8 mouse cellular contexts compared by ENCODE assay signal in the genomic region with DNA sequence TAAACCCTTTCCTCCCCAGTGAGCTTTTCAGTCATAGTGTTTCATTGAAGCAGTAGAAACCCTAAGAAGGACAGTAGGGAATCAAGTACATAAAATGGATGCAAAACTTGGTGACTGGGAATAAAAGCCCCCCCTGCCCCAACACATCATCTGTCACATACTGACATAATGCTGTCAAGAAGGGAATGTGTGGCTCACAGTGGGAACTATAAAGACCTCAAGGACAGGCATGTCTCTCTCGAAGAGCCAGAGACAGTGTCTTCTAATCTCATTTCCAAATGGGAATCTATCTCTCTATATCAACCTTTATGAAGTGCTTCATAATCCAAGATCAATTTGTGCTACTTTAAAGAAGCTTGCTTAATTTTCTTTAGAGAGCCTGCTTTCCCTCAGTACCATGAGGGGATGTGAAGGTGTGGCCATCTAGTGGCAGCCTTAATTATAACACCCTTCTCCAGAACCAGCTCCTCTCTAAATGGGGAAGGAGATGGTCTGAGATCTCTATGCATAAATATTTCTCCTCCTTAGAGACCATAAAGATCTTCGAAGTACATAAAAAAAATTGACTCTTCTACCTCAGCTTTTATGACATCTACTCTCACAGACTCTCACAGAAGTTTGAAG.
DNase-seq lines count a peak whose midpoint lies in the region; ATAC-seq lines count a peak whose summit lies in the region.

No protein-coding gene starts in this region.

- H3K4me1 ChIP-seq in heart, embryonic 10.5 days: no peaks in the 10 kb centered on the region
- H3K4me1 ChIP-seq in embryonic facial prominence, embryonic 15.5 days: no peaks in the 10 kb centered on the region

- H3K9ac ChIP-seq in embryonic facial prominence, embryonic 15.5 days: no peak overlapping the region

- H3K27me3 ChIP-seq in heart, embryonic 10.5 days (ENCODE audit: insufficient read depth, poor library complexity, severe bottlenecking): no peaks in the 10 kb centered on the region
- no peaks in the 10 kb centered on the region for H3K27me3 ChIP-seq in embryonic facial prominence, embryonic 15.5 days

- WGBS in heart, embryonic 10.5 days: 30% methylated on average over 2 of the region's 2 CpGs
- WGBS in embryonic facial prominence, embryonic 15.5 days: 38% methylated on average over 2 of the region's 2 CpGs

- no peaks in the 10 kb centered on the region for H3K36me3 ChIP-seq in heart, embryonic 10.5 days
- H3K36me3 ChIP-seq in embryonic facial prominence, embryonic 15.5 days: no peaks in the 10 kb centered on the region

- ATAC-seq in embryonic facial prominence, embryonic 15.5 days (ENCODE audit: insufficient number of reproducible peaks, low FRiP score, low TSS enrichment, low read depth): peak; percentile 51; the same call in 1 of the 2 replicates
- peak; percentile 93 to 99 for ATAC-seq in hematopoietic stem cell, adult 5-6 weeks (replicated peaks in 1 of 2; ENCODE audit: insufficient read depth in 1 of 2, low FRiP score in 2 of 2, low TSS enrichment in 1 of 2, low read depth in 1 of 2, poor library complexity in 2 of 2, severe bottlenecking in 2 of 2)
- peak; percentile 74 for ATAC-seq in megakaryocyte, adult 5-6 weeks (ENCODE audit: poor library complexity, severe bottlenecking)

- no peaks in the 10 kb centered on the region for H3K9me3 ChIP-seq in heart, embryonic 10.5 days
- H3K9me3 ChIP-seq in embryonic facial prominence, embryonic 15.5 days (replicated peaks): no peaks in the 10 kb centered on the region

- H3K27ac ChIP-seq in heart, embryonic 10.5 days: no peak overlapping the region
- no peak overlapping the region for H3K27ac ChIP-seq in embryonic facial prominence, embryonic 15.5 days (replicated peaks)

- no peak overlapping the region for H3K4me2 ChIP-seq in embryonic facial prominence, embryonic 15.5 days (replicated peaks)

- DNase-seq in heart, adult 18-20 months: peak; percentile 6 to 44
- DNase-seq in heart, embryonic 10.5 days (ENCODE audit: low spot score): no peak
- peak; percentile 37 for DNase-seq in adrenal gland, adult 2 months
- DNase-seq in layer of hippocampus, adult 9-10 months (ENCODE audit: low spot score): peak; percentile 55
- DNase-seq in right cerebral cortex, postnatal 36 days (ENCODE audit: low spot score in 2 of 2): peak; percentile 10 to 21

- H3K4me3 ChIP-seq in heart, embryonic 10.5 days: no peak overlapping the region
- no peak overlapping the region for H3K4me3 ChIP-seq in embryonic facial prominence, embryonic 15.5 days (replicated peaks)
